Mouse (Mus musculus) kidney, postnatal 0 days (tissue): ENCODE measurements around the gene Spa17. TPM values are rescaled to one million over a fixed set of nuclear protein-coding genes. Genes with fewer than 3 reads are reported as not detected.

Source experiments
- ATAC-seq: fragments of 200-750 bp; cut with Nextera tagmentation; replicated peaks from 2 replicates; pipeline ENCODE4 v1.8.0; 2017; ENCODE audit warnings: low read depth, moderate number of reproducible peaks, moderate TSS enrichment, moderate library complexity; ENCODE audit not compliant: low FRiP score
- DNase-seq: peaks from one replicate; pipeline ENCODE4 v3.0.0-alpha.2; 2016; ENCODE audit warnings: low spot score
- H3K27ac ChIP-seq: fragments of 300-500 bp; sonication (generic); 2 replicates; pipeline ENCODE4 v1.5.1; 2014; ENCODE audit warnings: mild to moderate bottlenecking
- H3K27me3 ChIP-seq: fragments of 300-500 bp; sonication (generic); 2 replicates; pipeline ENCODE4 v1.6.1; 2014; ENCODE audit warnings: low read length, mixed read lengths; ENCODE audit not compliant: insufficient read depth
- H3K36me3 ChIP-seq: fragments of 300-500 bp; sonication (generic); 2 replicates; pipeline ENCODE4 v1.6.1; 2014; ENCODE audit warnings: low read length, mixed read lengths; ENCODE audit not compliant: insufficient read depth
- H3K4me1 ChIP-seq: fragments of 300-500 bp; sonication (generic); replicated peaks from 2 replicates; pipeline ENCODE4 v1.6.1; 2014; ENCODE audit warnings: antibody characterized with exemption, low read length, mixed read lengths; ENCODE audit not compliant: insufficient read depth
- H3K4me2 ChIP-seq: fragments of 300-500 bp; sonication (generic); 2 replicates; pipeline ENCODE4 v1.6.1; 2014; ENCODE audit warnings: mild to moderate bottlenecking, low read length, moderate library complexity, mixed read lengths
- H3K4me3 ChIP-seq: fragments of 300-500 bp; sonication (generic); replicated peaks from 2 replicates; pipeline ENCODE4 v1.5.1; 2014; ENCODE audit warnings: low read depth, low read length
- H3K9ac ChIP-seq: fragments of 300-500 bp; sonication (generic); 2 replicates; pipeline ENCODE4 v1.6.1; 2014; ENCODE audit warnings: low read depth, low read length
- H3K9me3 ChIP-seq: fragments of 300-500 bp; sonication (generic); replicated peaks from 2 replicates; pipeline ENCODE4 v1.6.1; 2016; ENCODE audit warnings: low read length, inconsistent platforms, mixed read lengths
- CTCF ChIP-seq: IDR thresholded peaks from 2 replicates; pipeline ENCODE4 v1.5.1; 2016; ENCODE audit warnings: antibody characterized with exemption, low read depth, mild to moderate bottlenecking, moderate library complexity
- WGBS: fragments of 180-500 bp; shearing (Covaris S2); extraction: QIAGEN DNeasy Blood & Tissue Kit; methylation state at CpG from one replicate; pipeline ENCODE4 v1.1.7; 2014; 5-methylcytosine and 5-hydroxymethylcytosine counted together
- polyA plus RNA-seq: library from polyadenylated mRNA; unstranded; fragments of >200 nt; fragmentation: Nextera tagmentation; extraction: Ambion mirVana; gene quantifications from 2 replicates; pipeline ENCODE4 v1.2.1, GENCODE M21; 2015

Gene Spa17
- polyA plus RNA-seq, 1 experiment from 2014 or later: 12.3 TPM

DNA sequence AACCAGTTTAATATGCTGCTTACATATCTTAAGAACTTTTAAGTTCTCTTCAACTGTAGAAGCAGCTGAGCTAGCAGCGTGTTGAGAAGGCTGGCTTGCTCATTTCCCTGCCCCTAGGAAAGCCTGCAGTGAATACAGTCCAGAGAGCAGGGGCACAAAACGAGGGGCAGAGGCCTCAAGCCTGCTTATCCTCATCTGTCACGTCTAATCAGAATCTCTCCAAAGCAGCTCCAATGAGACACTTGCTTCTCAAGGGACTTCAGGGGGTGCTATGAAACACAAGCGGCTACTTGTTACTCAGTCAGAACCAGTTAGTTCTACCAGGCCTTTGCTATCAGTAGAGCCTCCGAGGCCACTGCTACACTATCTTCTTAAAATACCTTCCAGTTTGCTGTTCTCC, 40.3 kb upstream of the Spa17 start:
- ATAC-seq (no peak), DNase-seq (no peak)
- Histone ChIP-seq H3K27ac (no peak overlapping the region), H3K27me3 (no peaks in the 10 kb centered on the region), H3K4me3 (no peak overlapping the region), H3K4me1 (0 out of 2 replicates have a peak, but pooled peaks cover 3% of the 10 kb centered on the region), H3K9ac (no peak overlapping the region), H3K36me3 (peaks cover 48% of the 10 kb centered on the region), H3K4me2 (no peak overlapping the region), H3K9me3 (no peaks in the 10 kb centered on the region)
- no peak for TF ChIP-seq CTCF
- WGBS: 93% methylated on average over 5 of the region's 5 CpGs

DNA sequence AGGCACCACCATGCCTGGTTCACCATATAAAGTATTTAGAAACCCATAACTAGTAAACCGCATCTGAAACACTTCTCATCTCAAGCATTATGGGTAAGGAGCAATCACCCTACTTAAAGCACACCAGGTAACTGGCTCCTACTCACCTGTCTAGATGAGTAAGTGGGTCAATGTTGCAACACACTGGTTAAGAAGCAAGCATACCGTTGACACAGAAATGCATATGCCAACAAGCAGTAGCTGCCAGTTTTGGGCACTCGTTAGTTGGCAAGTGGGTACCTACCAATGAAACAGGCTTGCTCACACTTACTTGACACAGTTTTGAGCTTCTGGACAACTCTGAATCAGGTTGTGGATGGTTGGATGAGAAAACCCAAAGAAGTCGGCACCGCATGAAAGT, 37.1 kb upstream of the Spa17 start:
- H3K27me3 ChIP-seq: no peaks in the 10 kb centered on the region
- H3K4me1 ChIP-seq: no peaks in the 10 kb centered on the region
- H3K36me3 ChIP-seq: peaks cover 62% of the 10 kb centered on the region
- no peak for TF ChIP-seq CTCF
- no peak for DNase-seq
- no peak overlapping the region for H3K27ac ChIP-seq
- H3K9me3 ChIP-seq: no peaks in the 10 kb centered on the region
- H3K4me2 ChIP-seq: no peak overlapping the region
- no peak overlapping the region for H3K4me3 ChIP-seq
- over 99% methylated on average over 5 of the region's 5 CpGs for WGBS
- ATAC-seq: no peak
- H3K9ac ChIP-seq: no peak overlapping the region

DNA sequence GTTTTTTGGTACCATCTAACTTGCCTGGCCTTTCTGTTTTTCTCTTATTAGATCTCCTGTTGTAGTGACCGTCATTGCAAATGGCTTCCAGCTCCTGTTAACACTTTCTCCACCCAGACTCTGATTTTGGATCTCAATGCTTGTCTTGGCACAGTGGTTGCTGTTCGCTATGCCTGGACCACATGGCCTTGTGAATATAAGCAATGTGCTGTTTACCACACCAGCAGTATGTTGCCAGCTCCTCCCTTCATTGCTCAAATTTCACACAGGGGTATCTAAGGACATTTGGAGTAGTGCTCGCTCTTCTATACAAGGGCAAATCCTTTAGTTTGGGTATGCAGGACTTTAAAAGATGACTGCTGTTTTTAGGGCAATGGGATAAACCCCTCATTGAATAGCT, 32.7 kb upstream of the Spa17 start:
- no peak overlapping the region for H3K4me2 ChIP-seq
- no peak for ATAC-seq
- DNase-seq: no peak
- no peak overlapping the region for H3K27ac ChIP-seq
- no peak overlapping the region for H3K4me3 ChIP-seq
- H3K9me3 ChIP-seq: no peaks in the 10 kb centered on the region
- H3K4me1 ChIP-seq: no peaks in the 10 kb centered on the region
- peaks cover 37% of the 10 kb centered on the region for H3K36me3 ChIP-seq
- TF ChIP-seq CTCF: no peak
- 81% methylated on average over 3 of the region's 3 CpGs for WGBS
- H3K27me3 ChIP-seq: no peaks in the 10 kb centered on the region
- no peak overlapping the region for H3K9ac ChIP-seq

DNA sequence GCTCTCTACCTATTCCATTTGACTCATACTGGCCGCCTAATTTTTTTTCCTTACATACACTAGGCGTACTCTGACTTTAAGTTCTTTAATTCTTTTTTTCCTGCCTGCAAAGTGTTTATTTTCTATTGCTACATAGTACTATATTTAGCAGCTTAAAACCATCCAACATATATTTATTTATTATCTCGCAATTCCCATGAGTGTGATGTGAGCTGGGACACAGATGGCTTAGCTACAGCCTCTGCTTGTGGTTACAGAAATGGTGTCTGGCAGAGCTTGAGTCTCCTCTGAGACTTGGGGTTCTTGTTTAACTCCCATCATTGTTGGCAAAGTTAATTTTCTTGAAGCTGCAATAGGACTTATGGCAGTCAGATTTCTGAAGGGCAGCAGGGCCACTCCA, 25.2 kb upstream of the Spa17 start:
- peak; percentile 21 for DNase-seq
- Histone ChIP-seq H3K4me3 (no peak overlapping the region), H3K9ac (no peak overlapping the region), H3K27ac (no peak overlapping the region), H3K4me1 (no peaks in the 10 kb centered on the region), H3K27me3 (no peaks in the 10 kb centered on the region), H3K36me3 (no peaks in the 10 kb centered on the region), H3K9me3 (no peaks in the 10 kb centered on the region), H3K4me2 (no peak overlapping the region)
- ATAC-seq: no peak
- no peak for TF ChIP-seq CTCF
- WGBS: 83% methylated on average over 3 of the region's 3 CpGs

DNA sequence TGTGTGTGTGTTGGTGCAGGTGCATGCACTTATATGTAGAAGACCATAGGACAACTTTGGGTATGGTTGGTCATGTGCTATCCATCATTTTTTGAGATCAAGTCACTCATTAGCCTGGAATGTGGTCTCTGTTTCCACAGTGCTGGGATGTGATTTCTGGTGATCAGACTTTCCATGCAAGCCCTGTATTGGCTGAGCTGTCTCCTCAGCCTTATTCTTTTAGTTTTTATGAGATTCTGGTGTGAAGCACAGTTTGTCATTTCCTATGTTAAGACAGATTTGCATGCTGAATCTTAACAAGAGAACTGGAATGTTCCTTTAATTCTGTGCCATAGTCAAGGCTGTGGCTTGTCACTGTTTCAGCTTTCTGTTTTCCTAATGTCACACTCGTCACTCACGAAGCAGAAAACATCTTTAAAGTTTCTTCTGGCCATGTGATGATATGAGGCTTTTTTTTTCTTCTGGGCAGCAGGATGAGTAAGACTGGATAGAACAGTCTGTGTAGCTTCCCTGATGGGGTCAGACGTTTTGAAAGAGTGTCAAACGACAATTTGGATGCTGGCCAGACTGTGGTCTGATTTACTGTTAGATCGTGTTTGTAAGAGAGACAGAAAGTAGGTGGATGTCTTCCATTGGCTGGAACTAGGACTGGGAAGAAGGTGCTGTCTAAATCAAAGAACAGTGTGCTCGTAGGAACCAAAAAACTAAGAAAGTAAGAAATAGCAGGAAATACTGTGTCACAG, 23.4 kb upstream of the Spa17 start:
- H3K9me3 ChIP-seq: no peaks in the 10 kb centered on the region
- no peaks in the 10 kb centered on the region for H3K27me3 ChIP-seq
- no peak overlapping the region for H3K4me3 ChIP-seq
- WGBS: 34% methylated on average over 6 of the region's 6 CpGs
- no peaks in the 10 kb centered on the region for H3K4me1 ChIP-seq
- no peaks in the 10 kb centered on the region for H3K36me3 ChIP-seq
- no peak overlapping the region for H3K4me2 ChIP-seq
- H3K9ac ChIP-seq: no peak overlapping the region
- ATAC-seq: no peak; the same call in 1 of the 2 replicates
- H3K27ac ChIP-seq: no peak overlapping the region
- peak; percentile 21 for DNase-seq
- TF ChIP-seq CTCF: no peak

DNA sequence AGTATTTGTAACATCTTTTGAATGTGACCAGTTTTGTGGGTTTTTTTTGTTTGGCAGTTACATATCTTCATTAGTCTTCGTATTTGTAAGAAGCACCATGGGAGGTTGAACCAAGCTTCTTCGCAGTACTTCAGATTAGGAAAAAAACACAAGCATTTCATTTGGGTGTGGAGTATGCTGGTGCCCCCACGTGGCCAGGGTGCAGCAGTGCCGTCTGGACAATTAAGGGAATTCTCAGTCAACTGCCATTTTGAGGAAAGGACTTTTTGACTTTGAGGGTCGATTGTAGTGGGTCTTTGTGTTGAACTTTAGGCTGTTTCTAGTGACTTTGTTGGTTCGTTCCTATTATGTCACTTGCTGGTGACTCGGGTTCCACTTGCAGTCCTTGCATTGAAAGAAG, 22.8 kb upstream of the Spa17 start:
- H3K4me3 ChIP-seq: no peak overlapping the region
- no peaks in the 10 kb centered on the region for H3K27me3 ChIP-seq
- H3K36me3 ChIP-seq: no peaks in the 10 kb centered on the region
- DNase-seq (peak; percentile 81), ATAC-seq (no peak)
- H3K4me1 ChIP-seq: no peaks in the 10 kb centered on the region
- no peak overlapping the region for H3K4me2 ChIP-seq
- H3K9me3 ChIP-seq: no peaks in the 10 kb centered on the region
- TF ChIP-seq CTCF: peak; percentile 79
- H3K9ac ChIP-seq: no peak overlapping the region
- WGBS: 17% methylated on average over 7 of the region's 7 CpGs
- no peak overlapping the region for H3K27ac ChIP-seq

DNA sequence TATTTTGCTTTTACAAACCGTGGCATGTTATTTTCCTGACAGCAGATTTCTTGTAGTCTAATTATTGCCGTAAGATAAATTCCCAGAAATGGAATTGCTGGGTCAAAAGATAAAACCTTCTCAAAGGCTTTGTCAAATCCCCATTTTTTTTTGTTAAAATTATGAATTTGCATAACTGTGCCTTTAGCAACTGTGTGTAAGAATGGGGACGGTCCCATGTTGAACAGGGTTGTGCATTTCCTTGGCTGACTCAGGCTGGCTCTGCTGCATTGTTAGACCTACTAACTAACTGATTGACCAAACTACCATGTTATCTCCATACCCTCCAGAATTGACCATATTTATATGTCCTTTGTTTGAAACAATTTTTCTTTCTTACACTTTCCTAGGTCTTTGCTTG, 20.7 kb upstream of the Spa17 start:
- H3K27ac ChIP-seq: no peak overlapping the region
- WGBS: 94% methylated on average over 3 of the region's 3 CpGs
- no peak overlapping the region for H3K4me3 ChIP-seq
- H3K9me3 ChIP-seq: no peaks in the 10 kb centered on the region
- H3K36me3 ChIP-seq: no peaks in the 10 kb centered on the region
- no peak for TF ChIP-seq CTCF
- no peaks in the 10 kb centered on the region for H3K4me1 ChIP-seq
- ATAC-seq: no peak
- H3K4me2 ChIP-seq: no peak overlapping the region
- DNase-seq: no peak
- no peak overlapping the region for H3K9ac ChIP-seq
- H3K27me3 ChIP-seq: no peaks in the 10 kb centered on the region
